Mouse (Mus musculus): ENCODE data around the gene Zbtb46. TPM values are rescaled to one million over a fixed set of nuclear protein-coding genes. Genes with fewer than 3 reads are reported as not detected.
A peak's percentile ranks its signal among the peaks of the same experiment; 100 is the strongest.
"Not testable (repeated sequence)": the region's sequence is repeated elsewhere in the genome, so short reads cannot be mapped to it uniquely, and the experiment has no call there.

Zbtb46 gene
- total RNA-seq (2022), result 10 to 100 TPM in 1 of 4 experiments, 1 to 10 TPM in 3; 7.9 to 10.4 (median 9.3) TPM

GRCm38 (mm10) chr2:181459153-181459672, at the start of gene Zbtb46:
Zbtb46 (minus strand) TSS chr2:181459426.
- DNase-seq (ENCODE audit: low spot score in 2 of 2), result peak in 1 of 2 experiments; percentile 48

GRCm38 (mm10) chr2:181498644-181499043, 39.4 kb upstream of the Zbtb46 start:
- DNase-seq (ENCODE audit: low spot score in 2 of 2), result no peak

- no peak for DNase-seq (ENCODE audit: low spot score in 2 of 2)
Observed at GRCm38 (mm10) chr2:181497548-181497875, 38.3 kb upstream of the Zbtb46 start.

GRCm38 (mm10) chr2:181496831-181497547, 37.8 kb upstream of the Zbtb46 start, which contains the start of gene Tpd52l2:
Tpd52l2 (plus strand) TSS chr2:181497142.
- DNase-seq (ENCODE audit: low spot score in 2 of 2), result peak; percentile 89 to 93

GRCm38 (mm10) chr2:181496281-181496680, 37.1 kb upstream of the Zbtb46 start:
- no peak for DNase-seq (ENCODE audit: low spot score in 2 of 2)

GRCm38 (mm10) chr2:181495845-181496244, 36.6 kb upstream of the Zbtb46 start:
- DNase-seq (ENCODE audit: low spot score in 2 of 2), result not testable (repeated sequence)

GRCm38 (mm10) chr2:181494266-181494945, 35.2 kb upstream of the Zbtb46 start:
- no peak for DNase-seq (ENCODE audit: low spot score in 2 of 2)

- no peak for DNase-seq (ENCODE audit: low spot score in 2 of 2)
Observed at GRCm38 (mm10) chr2:181493156-181493927, 34.1 kb upstream of the Zbtb46 start, which contains the start of gene Abhd16b. Abhd16b (plus strand) TSS chr2:181493206.

- DNase-seq (ENCODE audit: low spot score in 2 of 2), result no peak
Observed at GRCm38 (mm10) chr2:181492206-181492605, 33.0 kb upstream of the Zbtb46 start.

- no peak for DNase-seq (ENCODE audit: low spot score in 2 of 2)
Observed at GRCm38 (mm10) chr2:181491432-181492205, 32.4 kb upstream of the Zbtb46 start.

- no peak for DNase-seq (ENCODE audit: low spot score in 2 of 2)
Observed at GRCm38 (mm10) chr2:181487338-181488277, 28.4 kb upstream of the Zbtb46 start.

GRCm38 (mm10) chr2:181485741-181486140, 26.5 kb upstream of the Zbtb46 start:
- no peak for DNase-seq (ENCODE audit: low spot score in 2 of 2)

GRCm38 (mm10) chr2:181484456-181485233, 25.4 kb upstream of the Zbtb46 start:
- DNase-seq (ENCODE audit: low spot score in 2 of 2), result no peak

GRCm38 (mm10) chr2:181483562-181484318, 24.5 kb upstream of the Zbtb46 start:
- DNase-seq (ENCODE audit: low spot score in 2 of 2), result no peak

- DNase-seq (ENCODE audit: low spot score in 2 of 2), result no peak
Observed at GRCm38 (mm10) chr2:181483120-181483519, 23.9 kb upstream of the Zbtb46 start.

GRCm38 (mm10) chr2:181472256-181472827, 13.1 kb upstream of the Zbtb46 start:
- DNase-seq (ENCODE audit: low spot score in 2 of 2), result no peak

GRCm38 (mm10) chr2:181471246-181471645, 12.0 kb upstream of the Zbtb46 start:
- no peak for DNase-seq (ENCODE audit: low spot score in 2 of 2)

- DNase-seq (ENCODE audit: low spot score in 2 of 2), result no peak
Observed at GRCm38 (mm10) chr2:181470285-181470684, 11.1 kb upstream of the Zbtb46 start.

Measured in layer of hippocampus, adult 8-10 months (tissue).